Mouse (Mus musculus): ENCODE results near the gene Inca1.

GRCm38 (mm10) chr11:70679894-70680293, 20.1 kb downstream of the Inca1 start:
- TF ChIP-seq CTCF (IDR thresholded peaks at IDR 0.05; ENCODE audit: extremely low read depth, insufficient read depth, low read length) (no peak), POLR2A (IDR thresholded peaks at IDR 0.05; ENCODE audit: extremely low read depth, insufficient read depth, low read length) (no peak)

Data from cortical plate, adult 2 months (tissue).